Mouse (Mus musculus): ENCODE measurements around the gene Trat1.

The Trat1 gene

GRCm38 (mm10) chr16:48719679-48720078, 52.1 kb downstream of the Trat1 start:
- no peak for DNase-seq (ENCODE audit: low spot score)

- no peak for DNase-seq (ENCODE audit: low spot score)
These were observed 55.5 kb downstream of the Trat1 start for GRCm38 (mm10) chr16:48716343-48716742.

GRCm38 (mm10) chr16:48701896-48702295, 69.9 kb downstream of the Trat1 start:
- DNase-seq (ENCODE audit: low spot score), result no peak

Data from T-cell, adult 2 months (primary cell).